Mouse (Mus musculus): ENCODE results near the gene Ecel1. TPM values are rescaled to one million over a fixed set of nuclear protein-coding genes. Genes with fewer than 3 reads are reported as not detected.

The Ecel1 gene
- polyA plus RNA-seq, 1 experiment from 2014 or later = 0.64 TPM

GRCm38 (mm10) chr1:87155531-87156198 is 656 bp downstream of the Ecel1 start:
- H3K4me1 ChIP-seq (replicated peaks; ENCODE audit: control insufficient read depth, insufficient read depth, low read length) = no peaks in the 10 kb centered on the region
- ATAC-seq = no peak
- H3K4me3 ChIP-seq (ENCODE audit: low read depth, low read length) = peak overlapping the region; percentile 27
- H3K9ac ChIP-seq (ENCODE audit: low read depth, low read length) = no peak overlapping the region
- H3K27me3 ChIP-seq (replicated peaks; ENCODE audit: control insufficient read depth, insufficient read depth, low read length) = peaks cover 79% of the 10 kb centered on the region
- TF ChIP-seq CTCF (IDR thresholded peaks at IDR 0.05; ENCODE audit: low read depth) = no peak
- H3K9me3 ChIP-seq (ENCODE audit: control insufficient read depth) = no peaks in the 10 kb centered on the region
- H3K36me3 ChIP-seq (ENCODE audit: control insufficient read depth, insufficient read depth) = no peaks in the 10 kb centered on the region
- no peak overlapping the region for H3K27ac ChIP-seq (ENCODE audit: low read depth, low read length)
- H3K4me2 ChIP-seq (replicated peaks; ENCODE audit: low read depth) = peak overlapping the region; percentile 50
- under 1% methylated on average over 52 of the region's 56 CpGs for WGBS

- Histone ChIP-seq H3K4me2 (replicated peaks; ENCODE audit: low read depth) (peak overlapping the region; percentile 59), H3K36me3 (ENCODE audit: control insufficient read depth, insufficient read depth) (no peaks in the 10 kb centered on the region), H3K27me3 (replicated peaks; ENCODE audit: control insufficient read depth, insufficient read depth, low read length) (peaks cover 75% of the 10 kb centered on the region), H3K4me1 (replicated peaks; ENCODE audit: control insufficient read depth, insufficient read depth, low read length) (no peaks in the 10 kb centered on the region), H3K9me3 (ENCODE audit: control insufficient read depth) (no peaks in the 10 kb centered on the region), H3K27ac (ENCODE audit: low read depth, low read length) (no peak overlapping the region), H3K4me3 (ENCODE audit: low read depth, low read length) (peak overlapping the region; percentile 40), H3K9ac (ENCODE audit: low read depth, low read length) (no peak overlapping the region)
- 3% methylated on average over 55 of the region's 58 CpGs for WGBS
- no peak for ATAC-seq
- no peak for TF ChIP-seq CTCF (IDR thresholded peaks at IDR 0.05; ENCODE audit: low read depth)
These were observed 1.7 kb downstream of the Ecel1 start for GRCm38 (mm10) chr1:87154501-87155120.

GRCm38 (mm10) chr1:87153776-87154500 is 2.4 kb downstream of the Ecel1 start:
- H3K4me3 ChIP-seq (ENCODE audit: low read depth, low read length) = peak overlapping the region; percentile 40

GRCm38 (mm10) chr1:87151286-87151685 is 5.0 kb downstream of the Ecel1 start:
- Histone ChIP-seq H3K27me3 (replicated peaks; ENCODE audit: control insufficient read depth, insufficient read depth, low read length) (peaks cover 50% of the 10 kb centered on the region), H3K9ac (ENCODE audit: low read depth, low read length) (no peak overlapping the region), H3K9me3 (ENCODE audit: control insufficient read depth) (no peaks in the 10 kb centered on the region), H3K4me3 (ENCODE audit: low read depth, low read length) (no peak overlapping the region), H3K27ac (ENCODE audit: low read depth, low read length) (no peak overlapping the region), H3K36me3 (ENCODE audit: control insufficient read depth, insufficient read depth) (no peaks in the 10 kb centered on the region), H3K4me2 (replicated peaks; ENCODE audit: low read depth) (no peak overlapping the region), H3K4me1 (replicated peaks; ENCODE audit: control insufficient read depth, insufficient read depth, low read length) (no peaks in the 10 kb centered on the region)
- TF ChIP-seq CTCF (IDR thresholded peaks at IDR 0.05; ENCODE audit: low read depth) = no peak
- ATAC-seq = no peak
- 67% methylated on average over 6 of the region's 6 CpGs for WGBS

More at GRCm38 (mm10) chr1:87153776-87154500, 2.4 kb downstream of the Ecel1 start:
- Histone ChIP-seq H3K4me1 (replicated peaks; ENCODE audit: control insufficient read depth, insufficient read depth, low read length) (no peaks in the 10 kb centered on the region), H3K9me3 (ENCODE audit: control insufficient read depth) (no peaks in the 10 kb centered on the region), H3K4me2 (replicated peaks; ENCODE audit: low read depth) (peak overlapping the region; percentile 59), H3K9ac (ENCODE audit: low read depth, low read length) (no peak overlapping the region), H3K27me3 (replicated peaks; ENCODE audit: control insufficient read depth, insufficient read depth, low read length) (peaks cover 75% of the 10 kb centered on the region), H3K36me3 (ENCODE audit: control insufficient read depth, insufficient read depth) (no peaks in the 10 kb centered on the region), H3K27ac (ENCODE audit: low read depth, low read length) (no peak overlapping the region)
- 1% methylated on average over 62 of the region's 72 CpGs for WGBS
- no peak for TF ChIP-seq CTCF (IDR thresholded peaks at IDR 0.05; ENCODE audit: low read depth)
- no peak for ATAC-seq

GRCm38 (mm10) chr1:87149422-87149821 is 6.9 kb downstream of the Ecel1 start:
- WGBS = 36% methylated on average over 13 of the region's 13 CpGs
- ATAC-seq = no peak
- H3K36me3 ChIP-seq (ENCODE audit: control insufficient read depth, insufficient read depth) = no peaks in the 10 kb centered on the region
- H3K4me3 ChIP-seq (ENCODE audit: low read depth, low read length) = no peak overlapping the region
- no peaks in the 10 kb centered on the region for H3K4me1 ChIP-seq (replicated peaks; ENCODE audit: control insufficient read depth, insufficient read depth, low read length)
- no peak overlapping the region for H3K4me2 ChIP-seq (replicated peaks; ENCODE audit: low read depth)
- 0 out of 2 replicates have a peak, but pooled peaks have one; percentile 8 for TF ChIP-seq CTCF (IDR thresholded peaks at IDR 0.05; ENCODE audit: low read depth)
- no peaks in the 10 kb centered on the region for H3K9me3 ChIP-seq (ENCODE audit: control insufficient read depth)
- no peak overlapping the region for H3K9ac ChIP-seq (ENCODE audit: low read depth, low read length)
- H3K27me3 ChIP-seq (replicated peaks; ENCODE audit: control insufficient read depth, insufficient read depth, low read length) = peaks cover 31% of the 10 kb centered on the region
- no peak overlapping the region for H3K27ac ChIP-seq (ENCODE audit: low read depth, low read length)

- ATAC-seq = no peak
- no peak overlapping the region for H3K4me3 ChIP-seq (ENCODE audit: low read depth, low read length)
- no peak overlapping the region for H3K9ac ChIP-seq (ENCODE audit: low read depth, low read length)
- no peak overlapping the region for H3K27ac ChIP-seq (ENCODE audit: low read depth, low read length)
- no peak for TF ChIP-seq CTCF (IDR thresholded peaks at IDR 0.05; ENCODE audit: low read depth)
- H3K36me3 ChIP-seq (ENCODE audit: control insufficient read depth, insufficient read depth) = no peaks in the 10 kb centered on the region
- no peaks in the 10 kb centered on the region for H3K4me1 ChIP-seq (replicated peaks; ENCODE audit: control insufficient read depth, insufficient read depth, low read length)
- 69% methylated on average over 10 of the region's 10 CpGs for WGBS
- H3K27me3 ChIP-seq (replicated peaks; ENCODE audit: control insufficient read depth, insufficient read depth, low read length) = no peaks in the 10 kb centered on the region
- no peaks in the 10 kb centered on the region for H3K9me3 ChIP-seq (ENCODE audit: control insufficient read depth)
- no peak overlapping the region for H3K4me2 ChIP-seq (replicated peaks; ENCODE audit: low read depth)
These were observed 13.2 kb downstream of the Ecel1 start for GRCm38 (mm10) chr1:87143141-87143540.

Measured in intestine, postnatal 0 days (tissue).